Mouse (Mus musculus) neural tube, embryonic 10.5 days (tissue): ENCODE results near the gene Dpep3.

ENCODE experiments used
- DNase-seq: peaks from one replicate; pipeline ENCODE4 v3.0.0-alpha.2; 2017; ENCODE audit warnings: low spot score; ENCODE audit errors: extremely low spot score

Gene Dpep3

DNA sequence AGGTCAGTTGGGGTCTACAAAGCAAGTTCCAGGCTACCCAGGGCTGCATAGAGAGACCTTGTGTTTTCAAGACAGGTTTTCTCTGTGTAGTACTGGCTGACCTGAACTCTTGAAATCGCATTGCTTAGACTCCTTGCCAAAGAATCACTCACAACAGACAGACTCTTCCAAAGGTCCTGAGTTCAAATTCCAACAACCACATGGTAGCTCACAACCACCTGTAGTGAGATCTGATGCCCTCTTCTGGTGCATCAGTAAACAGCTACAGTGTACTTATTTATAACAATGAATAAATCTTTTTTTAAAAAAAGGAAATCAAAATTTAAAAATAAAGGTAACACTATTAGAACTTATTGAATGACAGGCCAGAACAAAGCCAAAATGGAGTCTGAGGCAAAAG is 1.9 kb upstream of the Dpep3 start:
- no peak for DNase-seq

DNA sequence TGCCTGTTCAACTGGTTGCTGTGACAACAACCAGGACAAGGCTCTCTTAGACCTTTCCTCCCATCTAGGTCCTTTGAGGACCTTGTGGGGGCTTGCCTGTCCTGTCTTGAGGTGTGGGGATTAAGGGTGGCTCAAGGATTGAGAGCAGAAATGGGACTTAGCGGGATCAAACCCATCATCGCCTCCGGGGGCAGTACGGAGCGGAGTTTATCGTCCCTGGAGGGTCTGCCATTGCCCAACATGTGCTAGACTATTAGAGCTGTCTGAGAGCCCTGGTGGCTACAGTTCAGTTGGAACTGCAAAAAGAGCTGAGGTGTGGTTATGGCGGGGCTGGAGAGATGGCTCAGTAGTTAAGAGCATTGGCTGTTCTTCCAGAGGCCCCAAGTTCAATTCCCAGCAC is 3.9 kb downstream of the Dpep3 start:
- no peak for DNase-seq

DNA sequence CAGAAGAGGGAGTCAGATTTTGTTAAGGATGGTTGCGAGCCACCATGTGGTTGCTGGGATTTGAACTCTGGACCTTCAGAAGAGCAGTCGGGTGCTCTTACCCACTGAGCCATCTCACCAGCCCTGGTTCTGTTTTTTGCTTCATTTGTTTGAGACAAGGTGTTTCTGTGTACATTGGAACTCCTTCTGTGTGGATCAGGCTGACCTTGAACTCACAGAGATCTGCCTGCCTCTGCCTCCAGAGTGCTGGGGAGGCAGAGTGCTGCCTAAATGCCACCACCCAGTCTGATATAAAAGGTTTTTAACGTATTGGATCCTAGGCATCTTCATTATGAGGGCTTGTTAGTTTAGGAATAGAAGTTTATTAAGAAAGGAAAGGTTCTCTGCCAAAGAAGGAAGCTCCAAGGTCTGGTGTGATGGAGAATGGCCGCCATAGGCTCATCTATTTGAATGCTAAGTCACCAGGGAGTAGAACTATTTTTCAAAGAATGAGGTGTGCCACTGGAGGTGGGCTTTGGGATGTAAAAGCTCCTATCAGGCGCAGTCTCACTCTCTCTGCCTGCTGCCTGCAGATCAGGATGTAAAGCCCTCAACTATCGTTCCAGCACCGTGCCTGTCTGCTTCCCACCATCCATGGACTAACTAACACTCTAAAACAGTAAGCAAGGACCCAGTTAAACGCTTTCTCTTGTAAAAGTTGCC is 8.1 kb downstream of the Dpep3 start:
- no peak for DNase-seq

GRCm38 (mm10) chr8:105969367-105969766 is 9.9 kb downstream of the Dpep3 start:
- DNase-seq = no peak

DNA sequence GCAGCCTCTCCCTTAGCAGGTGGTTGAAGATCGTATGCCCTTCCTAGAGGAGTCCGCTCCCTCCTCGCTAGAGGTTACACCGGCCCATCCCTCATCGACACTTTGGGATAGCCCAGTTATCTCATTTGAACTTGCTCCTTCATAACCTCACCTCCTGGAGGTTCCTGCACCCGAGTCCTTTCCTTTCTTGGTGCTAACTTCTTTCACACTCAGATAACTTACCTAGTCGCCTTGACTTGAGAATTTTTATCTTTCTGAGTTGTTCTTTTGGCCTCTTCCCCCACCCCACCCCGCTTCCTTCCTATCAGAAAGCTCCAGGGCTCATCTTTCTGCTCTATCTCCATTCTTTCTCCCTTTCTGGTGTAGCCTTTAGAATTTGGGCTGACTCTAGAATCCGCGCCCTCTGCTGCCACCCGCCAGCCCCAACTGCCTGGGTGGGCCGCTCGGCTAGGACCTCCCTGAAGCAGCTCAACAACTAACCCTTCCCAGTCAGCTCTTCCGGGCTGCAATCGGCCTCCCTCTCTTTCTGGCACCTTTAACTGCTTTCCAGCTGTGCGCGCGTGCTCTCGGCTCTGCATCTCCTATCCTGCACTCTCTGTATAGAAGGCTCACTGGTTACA is 12.4 kb downstream of the Dpep3 start:
- DNase-seq = peak; percentile 65

DNA sequence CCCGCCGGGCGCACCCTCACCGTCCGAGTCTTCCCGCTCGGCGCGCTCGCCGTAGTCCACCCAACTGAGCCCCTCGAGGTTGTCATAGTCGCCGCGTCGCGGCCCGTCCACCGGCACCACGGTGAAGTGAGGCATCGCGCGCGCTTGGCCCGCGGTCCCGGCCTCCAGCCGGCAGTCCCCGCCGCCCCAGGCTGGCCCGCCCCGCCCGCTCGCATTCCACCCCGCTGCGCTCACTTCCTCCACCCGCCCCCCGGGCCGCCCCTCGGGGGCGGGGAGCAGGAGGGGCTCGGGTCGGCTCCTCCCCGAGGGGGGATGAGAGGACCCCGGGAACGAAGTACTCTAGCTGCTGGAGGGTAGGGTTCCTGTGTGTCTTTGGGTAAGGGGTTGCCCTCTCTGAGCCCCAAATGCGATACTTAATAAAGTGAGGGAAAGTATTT is 13.3 kb downstream of the Dpep3 start, which contains the start of gene Slc12a4:
TSS of gene Slc12a4 (minus strand) at position 193 of the 437 bp plus-strand sequence.
- peak; percentile 80 for DNase-seq

- DNase-seq = no peak
Measured at GRCm38 (mm10) chr8:105965266-105965904, 13.8 kb downstream of the Dpep3 start.

DNA sequence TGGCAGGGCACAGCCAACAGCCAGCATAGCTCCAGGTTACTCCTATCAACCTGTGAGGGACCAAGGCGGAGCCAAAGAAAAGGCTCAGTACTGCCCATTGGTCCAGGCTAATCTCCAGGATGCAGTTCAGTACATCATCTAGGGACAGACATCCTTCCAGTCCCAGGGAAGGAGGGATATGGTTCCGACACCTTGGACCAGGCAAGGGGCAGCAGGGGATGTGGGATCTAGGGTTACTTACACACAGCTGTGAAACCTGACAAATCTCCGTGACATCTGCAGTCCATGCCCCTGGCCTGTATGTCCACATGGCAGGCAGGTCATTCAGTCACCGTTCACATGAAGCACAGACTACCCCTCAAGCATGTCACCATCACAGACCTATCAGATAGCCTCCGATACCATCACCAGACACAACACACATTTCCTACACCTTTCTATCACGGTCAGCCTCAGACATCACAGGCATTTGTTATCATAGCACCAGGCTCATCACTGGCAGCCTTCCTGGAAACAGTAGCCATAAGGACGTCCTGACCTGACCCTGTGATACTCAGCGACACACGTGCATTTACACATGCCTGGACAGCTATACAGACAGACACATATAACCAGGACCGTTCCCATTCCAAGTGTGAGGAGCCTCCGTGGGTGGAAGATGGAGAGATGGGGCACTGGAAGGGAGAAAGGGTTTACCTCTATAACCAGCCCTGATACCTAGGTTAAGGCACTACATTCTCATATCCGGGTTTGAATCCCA is 14.5 kb downstream of the Dpep3 start:
- DNase-seq = no peak

- no peak for DNase-seq
Measured at GRCm38 (mm10) chr8:105961536-105961935, 17.7 kb downstream of the Dpep3 start.

- no peak for DNase-seq
Measured at GRCm38 (mm10) chr8:105961101-105961500, 18.1 kb downstream of the Dpep3 start.

DNA sequence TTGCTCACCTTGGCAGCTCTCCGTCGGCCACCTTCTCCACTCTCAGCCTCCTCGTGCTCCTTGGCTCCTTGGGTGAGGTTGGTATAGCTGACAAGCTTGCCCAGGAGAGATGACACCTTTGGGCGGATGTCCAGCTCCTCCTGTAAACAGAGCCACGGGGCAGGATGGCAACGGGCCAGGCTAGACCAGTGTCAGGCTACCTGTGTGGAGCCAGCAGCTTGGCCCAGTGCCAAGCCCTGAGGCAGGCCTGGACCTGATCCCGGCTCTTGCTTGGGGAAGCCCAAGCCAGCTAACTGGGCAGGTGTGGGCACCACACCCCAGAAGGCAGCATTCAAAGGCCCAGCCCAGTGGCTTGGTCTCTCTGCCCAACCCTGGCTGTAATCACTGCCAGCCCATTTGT is 19.9 kb downstream of the Dpep3 start:
- DNase-seq = no peak

DNA sequence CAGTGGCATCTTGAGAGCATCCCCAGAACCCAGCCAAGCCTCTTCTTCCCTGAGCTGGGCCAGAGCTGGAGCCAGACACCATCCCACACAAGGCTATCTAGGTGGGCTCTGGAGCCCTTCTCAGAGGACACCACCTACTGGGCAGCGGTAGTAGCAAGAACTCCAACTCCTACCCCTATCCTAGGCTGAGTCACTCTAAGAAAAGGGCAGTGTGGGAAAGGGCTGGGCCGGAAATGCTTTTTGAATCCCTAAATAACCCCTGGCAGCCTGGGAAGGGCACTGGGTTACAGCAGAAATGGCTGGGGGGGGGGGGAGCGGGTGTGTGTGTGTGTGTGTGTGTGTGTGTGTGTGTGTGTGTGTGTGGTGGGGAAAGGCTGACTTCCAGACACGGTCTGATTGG is 21.4 kb downstream of the Dpep3 start:
- no peak for DNase-seq

GRCm38 (mm10) chr8:105956556-105956955 is 22.7 kb downstream of the Dpep3 start:
- no peak for DNase-seq

DNA sequence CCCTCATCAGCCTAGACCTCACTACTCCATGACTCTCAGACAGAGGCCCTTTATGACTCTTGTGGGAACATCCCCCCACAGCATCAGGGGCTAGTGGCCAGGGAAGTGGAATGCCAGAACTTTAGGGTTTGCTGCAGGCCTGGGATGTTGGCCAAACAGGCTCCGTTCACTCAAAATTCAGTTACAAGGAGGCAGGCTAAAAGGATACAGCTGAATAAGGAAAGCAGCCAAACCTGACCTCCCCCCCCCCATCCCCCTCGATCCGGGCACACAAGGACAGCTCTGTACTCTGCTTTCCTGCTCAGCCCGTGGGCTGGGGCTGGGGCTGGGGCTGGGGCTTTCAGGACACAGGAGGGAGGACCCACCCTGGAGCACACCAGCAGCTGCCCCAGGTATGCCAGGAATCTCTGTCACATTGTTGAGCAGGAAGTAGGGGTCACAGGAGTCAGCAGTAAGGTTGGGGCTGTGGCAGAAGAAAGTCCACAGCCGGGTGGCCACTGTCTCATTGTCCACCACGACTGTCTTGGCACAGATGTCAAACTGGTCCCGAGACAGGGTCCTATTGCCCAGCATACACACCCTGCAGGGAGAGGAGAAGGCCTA is 28.1 kb downstream of the Dpep3 start:
- DNase-seq = no peak

DNA sequence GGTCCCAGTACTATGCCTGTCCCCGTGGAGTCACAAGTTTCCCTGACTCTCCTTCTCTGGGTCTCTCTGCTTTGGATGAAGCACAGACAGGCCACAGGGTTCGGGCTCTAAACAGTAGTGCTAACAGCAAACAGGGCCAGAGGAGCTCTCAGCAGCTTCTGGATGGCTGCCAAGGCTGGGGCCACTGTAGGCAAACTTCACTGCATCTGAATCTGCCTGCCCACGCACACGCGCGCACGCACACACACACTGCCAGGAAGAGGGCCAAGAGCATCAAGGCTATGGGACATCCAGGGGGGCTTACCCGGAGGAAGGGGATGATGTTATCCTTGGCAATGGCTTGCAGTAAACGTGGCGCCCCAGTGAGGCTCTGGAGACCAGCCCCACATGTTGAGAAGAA is 29.9 kb downstream of the Dpep3 start:
- no peak for DNase-seq

DNA sequence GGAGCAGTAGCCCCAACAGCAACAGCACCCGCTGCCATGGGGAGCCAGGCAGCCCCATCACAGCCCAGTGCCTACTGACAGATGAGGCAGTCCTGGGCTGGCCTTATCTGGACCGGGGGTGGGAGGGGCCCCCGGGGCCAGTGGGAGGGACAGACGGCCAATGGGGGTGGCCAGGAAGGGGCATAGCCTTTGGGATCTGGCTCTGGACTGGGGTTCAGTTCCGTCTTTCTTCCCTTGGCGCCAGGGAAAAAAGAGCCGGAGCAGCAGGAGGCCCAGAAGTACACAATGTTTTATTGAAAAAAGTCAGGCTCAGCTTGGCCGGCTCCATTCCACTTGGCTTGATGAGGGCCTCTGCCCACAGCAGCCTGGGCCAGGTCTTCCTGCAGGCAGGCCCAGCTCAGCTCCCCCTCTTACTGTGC is 35.9 kb downstream of the Dpep3 start, which contains the start of gene Lcat:
TSS of gene Lcat (minus strand) at position 62 of the 419 bp plus-strand sequence.
- no peak for DNase-seq

- DNase-seq = no peak
Measured at GRCm38 (mm10) chr8:105942542-105942941, 36.7 kb downstream of the Dpep3 start.

GRCm38 (mm10) chr8:105942026-105942425 is 37.2 kb downstream of the Dpep3 start:
- no peak for DNase-seq

- no peak for DNase-seq
Measured at GRCm38 (mm10) chr8:105938306-105938669, 40.9 kb downstream of the Dpep3 start, which contains the start of gene Psmb10. TSS of gene Psmb10 (minus strand) at chr8:105938444.

GRCm38 (mm10) chr8:105937496-105938305 is 41.5 kb downstream of the Dpep3 start:
- no peak for DNase-seq
